Mouse (Mus musculus) MEL (cell line): Measurements from ENCODE around the gene Gucy1b2.

Experiments
- BHLHE40 ChIP-seq: IDR thresholded peaks from 2 replicates; pipeline ENCODE4 v1.6.1; 2012; ENCODE audit warnings: low read depth, mild to moderate bottlenecking, inconsistent platforms, low read length, improper control_type of control experiment, borderline replicate concordance
- MYB ChIP-seq: IDR thresholded peaks from 2 replicates; pipeline ENCODE4 v1.6.1; 2011; ENCODE audit warnings: mild to moderate bottlenecking, low read depth, low read length, improper control_type of control experiment
- NRF1 ChIP-seq: IDR thresholded peaks from 2 replicates; pipeline ENCODE4 v1.6.1; 2014; ENCODE audit warnings: low read depth, mild to moderate bottlenecking, inconsistent platforms, low read length, improper control_type of control experiment, moderate library complexity; ENCODE audit not compliant: poor library complexity, insufficient read depth, severe bottlenecking
- POLR2A ChIP-seq, 2 experiments: IDR thresholded peaks; 2 replicates each; pipeline ENCODE4 v1.6.1; 2011 to 2012; ENCODE audit warnings: low read length in 2 of 2, mild to moderate bottlenecking in 2 of 2, control low read depth in 1 of 2, improper control_type of control experiment in 1 of 2, low read depth in 1 of 2, moderate library complexity in 1 of 2; ENCODE audit not compliant: control insufficient read depth in 1 of 2, insufficient read depth in 1 of 2, poor library complexity in 1 of 2
- UBTF ChIP-seq: IDR thresholded peaks from 2 replicates; pipeline ENCODE4 v1.6.1; 2012; ENCODE audit warnings: low read depth, mild to moderate bottlenecking, inconsistent platforms, low read length, improper control_type of control experiment, moderate library complexity, borderline replicate concordance; ENCODE audit not compliant: insufficient read depth

- TF ChIP-seq BHLHE40 = no peak
- TF ChIP-seq MYB = no peak
- no peak for TF ChIP-seq UBTF
- no peak for TF ChIP-seq NRF1
- TF ChIP-seq POLR2A (IDR thresholded peaks at IDR 0.05; ENCODE audit: control insufficient read depth in 1 of 2, insufficient read depth in 1 of 2, low read depth in 1 of 2, low read length in 2 of 2, poor library complexity in 1 of 2) = no peak
These were observed 9.5 kb downstream of the Gucy1b2 start for GRCm38 (mm10) chr14:62446385-62447213.
